Mouse (Mus musculus): ENCODE measurements around the gene Stau1. TPM values are rescaled to one million over a fixed set of nuclear protein-coding genes. Genes with fewer than 3 reads are reported as not detected.
A peak's percentile ranks its signal among the peaks of the same experiment; 100 is the strongest.

The Stau1 gene
- polyA plus RNA-seq, 1 experiment from 2014 or later, result 29.6 TPM

- peak overlapping the region; percentile 93 for H3K4me2 ChIP-seq (ENCODE audit: low read depth, low read length)
- no peaks in the 10 kb centered on the region for H3K36me3 ChIP-seq (ENCODE audit: control insufficient read depth, insufficient read depth)
- peak overlapping the region; percentile 71 for H3K9ac ChIP-seq (ENCODE audit: low read depth, low read length)
- no peaks in the 10 kb centered on the region for H3K27me3 ChIP-seq (ENCODE audit: control insufficient read depth, insufficient read depth, low read depth, low read length)
- peak overlapping the region; percentile 98 for H3K4me3 ChIP-seq (ENCODE audit: low read depth, low read length)
- no peaks in the 10 kb centered on the region for H3K9me3 ChIP-seq (replicated peaks; ENCODE audit: control insufficient read depth, low read length)
- H3K4me1 ChIP-seq (ENCODE audit: control insufficient read depth, low read depth, low read length), result peaks cover 31% of the 10 kb centered on the region
- 39% methylated on average over 8 of the region's 8 CpGs for WGBS (ENCODE audit: insufficient replicate concordance)
- peak overlapping the region; percentile 75 for H3K27ac ChIP-seq (ENCODE audit: low read length)
- no peak for ATAC-seq (ENCODE audit: low read depth)
These were observed 415 bp upstream of the Stau1 start for GRCm38 (mm10) chr2:166996533-166996894.

- peak overlapping the region; percentile 95 for H3K27ac ChIP-seq (ENCODE audit: low read length)
- H3K9me3 ChIP-seq (replicated peaks; ENCODE audit: control insufficient read depth, low read length), result no peaks in the 10 kb centered on the region
- peaks cover 38% of the 10 kb centered on the region for H3K4me1 ChIP-seq (ENCODE audit: control insufficient read depth, low read depth, low read length)
- H3K4me3 ChIP-seq (ENCODE audit: low read depth, low read length), result peak overlapping the region; percentile 98
- no peaks in the 10 kb centered on the region for H3K27me3 ChIP-seq (ENCODE audit: control insufficient read depth, insufficient read depth, low read depth, low read length)
- peak overlapping the region; percentile 93 for H3K4me2 ChIP-seq (ENCODE audit: low read depth, low read length)
- peak overlapping the region; percentile 95 for H3K9ac ChIP-seq (ENCODE audit: low read depth, low read length)
- WGBS (ENCODE audit: insufficient replicate concordance), result under 1% methylated on average over 28 of the region's 28 CpGs
- peak; percentile 28 for ATAC-seq (ENCODE audit: low read depth)
- no peaks in the 10 kb centered on the region for H3K36me3 ChIP-seq (ENCODE audit: control insufficient read depth, insufficient read depth)
These were observed 891 bp downstream of the Stau1 start for GRCm38 (mm10) chr2:166995021-166995795.

- H3K27ac ChIP-seq (ENCODE audit: low read length), result peak overlapping the region; percentile 16
- 0 out of 2 replicates have a peak overlapping the region, but pooled peaks have one; percentile 7 for H3K4me2 ChIP-seq (ENCODE audit: low read depth, low read length)
These were observed 4.2 kb downstream of the Stau1 start for GRCm38 (mm10) chr2:166991945-166992344.

GRCm38 (mm10) chr2:166990861-166991260 is 5.2 kb downstream of the Stau1 start:
- no peaks in the 10 kb centered on the region for H3K27me3 ChIP-seq (ENCODE audit: control insufficient read depth, insufficient read depth, low read depth, low read length)
- WGBS (ENCODE audit: insufficient replicate concordance), result 49% methylated on average over 7 of the region's 7 CpGs
- H3K4me3 ChIP-seq (ENCODE audit: low read depth, low read length), result no peak overlapping the region
- no peak for ATAC-seq (ENCODE audit: low read depth)
- peaks cover 34% of the 10 kb centered on the region for H3K4me1 ChIP-seq (ENCODE audit: control insufficient read depth, low read depth, low read length)
- H3K27ac ChIP-seq (ENCODE audit: low read length), result no peak overlapping the region; the same call in 1 of the 2 replicates
- H3K9me3 ChIP-seq (replicated peaks; ENCODE audit: control insufficient read depth, low read length), result no peaks in the 10 kb centered on the region
- no peaks in the 10 kb centered on the region for H3K36me3 ChIP-seq (ENCODE audit: control insufficient read depth, insufficient read depth)
- no peak overlapping the region for H3K9ac ChIP-seq (ENCODE audit: low read depth, low read length)
- H3K4me2 ChIP-seq (ENCODE audit: low read depth, low read length), result no peak overlapping the region

More at GRCm38 (mm10) chr2:166991945-166992344, 4.2 kb downstream of the Stau1 start:
- H3K4me1 ChIP-seq (ENCODE audit: control insufficient read depth, low read depth, low read length), result peaks cover 40% of the 10 kb centered on the region
- no peak overlapping the region for H3K4me3 ChIP-seq (ENCODE audit: low read depth, low read length)
- H3K27me3 ChIP-seq (ENCODE audit: control insufficient read depth, insufficient read depth, low read depth, low read length), result no peaks in the 10 kb centered on the region
- H3K36me3 ChIP-seq (ENCODE audit: control insufficient read depth, insufficient read depth), result no peaks in the 10 kb centered on the region
- no peaks in the 10 kb centered on the region for H3K9me3 ChIP-seq (replicated peaks; ENCODE audit: control insufficient read depth, low read length)
- ATAC-seq (ENCODE audit: low read depth), result no peak
- no peak overlapping the region for H3K9ac ChIP-seq (ENCODE audit: low read depth, low read length)

GRCm38 (mm10) chr2:166983351-166983894 is 12.7 kb downstream of the Stau1 start:
- 0 out of 2 replicates have a peak, but pooled peaks have one; percentile 24 for ATAC-seq (ENCODE audit: low read depth)
- no peak overlapping the region for H3K4me3 ChIP-seq (ENCODE audit: low read depth, low read length)
- H3K9me3 ChIP-seq (replicated peaks; ENCODE audit: control insufficient read depth, low read length), result no peaks in the 10 kb centered on the region
- H3K9ac ChIP-seq (ENCODE audit: low read depth, low read length), result no peak overlapping the region
- WGBS (ENCODE audit: insufficient replicate concordance), result 69% methylated on average over 4 of the region's 4 CpGs
- H3K4me1 ChIP-seq (ENCODE audit: control insufficient read depth, low read depth, low read length), result peaks cover 2% of the 10 kb centered on the region; the same call in 1 of the 2 replicates
- no peaks in the 10 kb centered on the region for H3K27me3 ChIP-seq (ENCODE audit: control insufficient read depth, insufficient read depth, low read depth, low read length)
- no peak overlapping the region for H3K27ac ChIP-seq (ENCODE audit: low read length)
- no peak overlapping the region for H3K4me2 ChIP-seq (ENCODE audit: low read depth, low read length)
- H3K36me3 ChIP-seq (ENCODE audit: control insufficient read depth, insufficient read depth), result no peaks in the 10 kb centered on the region

DNA sequence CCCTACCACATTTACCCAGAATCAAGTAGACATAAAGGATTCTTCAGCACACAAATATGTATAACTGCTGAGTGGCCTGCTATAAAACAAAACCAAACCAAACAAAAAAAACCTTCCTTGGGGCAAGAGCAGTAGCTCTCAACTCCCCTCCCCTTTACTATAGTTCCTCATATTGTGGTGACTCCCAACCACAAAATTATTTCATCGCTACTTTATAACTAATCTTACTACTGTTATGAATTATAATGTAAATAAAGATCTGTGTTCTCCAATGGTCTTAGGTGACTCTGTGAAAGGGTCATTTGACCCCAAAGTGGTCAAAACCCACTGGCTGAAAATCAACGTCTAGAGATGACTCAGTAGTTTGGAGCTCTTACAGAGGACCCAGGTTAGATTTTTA is 15.9 kb downstream of the Stau1 start:
- Histone ChIP-seq H3K4me1 (ENCODE audit: control insufficient read depth, low read depth, low read length) (peaks cover 25% of the 10 kb centered on the region), H3K4me2 (ENCODE audit: low read depth, low read length) (no peak overlapping the region), H3K27me3 (ENCODE audit: control insufficient read depth, insufficient read depth, low read depth, low read length) (no peaks in the 10 kb centered on the region), H3K9me3 (replicated peaks; ENCODE audit: control insufficient read depth, low read length) (no peaks in the 10 kb centered on the region), H3K9ac (ENCODE audit: low read depth, low read length) (no peak overlapping the region), H3K27ac (ENCODE audit: low read length) (no peak overlapping the region), H3K36me3 (ENCODE audit: control insufficient read depth, insufficient read depth) (no peaks in the 10 kb centered on the region), H3K4me3 (ENCODE audit: low read depth, low read length) (no peak overlapping the region)
- ATAC-seq (ENCODE audit: low read depth), result no peak
- 31% methylated on average over 2 of the region's 2 CpGs for WGBS (ENCODE audit: insufficient replicate concordance)

GRCm38 (mm10) chr2:166977490-166977889 is 18.6 kb downstream of the Stau1 start:
- H3K36me3 ChIP-seq (ENCODE audit: control insufficient read depth, insufficient read depth), result no peaks in the 10 kb centered on the region
- H3K4me2 ChIP-seq (ENCODE audit: low read depth, low read length), result no peak overlapping the region
- no peaks in the 10 kb centered on the region for H3K27me3 ChIP-seq (ENCODE audit: control insufficient read depth, insufficient read depth, low read depth, low read length)
- 26% methylated on average over 3 of the region's 3 CpGs for WGBS (ENCODE audit: insufficient replicate concordance)
- no peak overlapping the region for H3K4me3 ChIP-seq (ENCODE audit: low read depth, low read length)
- H3K9me3 ChIP-seq (replicated peaks; ENCODE audit: control insufficient read depth, low read length), result no peaks in the 10 kb centered on the region
- H3K4me1 ChIP-seq (ENCODE audit: control insufficient read depth, low read depth, low read length), result peaks cover 23% of the 10 kb centered on the region
- no peak for ATAC-seq (ENCODE audit: low read depth)
- peak overlapping the region; percentile 35 for H3K27ac ChIP-seq (ENCODE audit: low read length)
- H3K9ac ChIP-seq (ENCODE audit: low read depth, low read length), result no peak overlapping the region

GRCm38 (mm10) chr2:166976356-166976755 is 19.7 kb downstream of the Stau1 start:
- 39% methylated on average over 3 of the region's 3 CpGs for WGBS (ENCODE audit: insufficient replicate concordance)
- no peak overlapping the region for H3K4me3 ChIP-seq (ENCODE audit: low read depth, low read length)
- H3K4me1 ChIP-seq (ENCODE audit: control insufficient read depth, low read depth, low read length), result peaks cover 23% of the 10 kb centered on the region
- H3K27ac ChIP-seq (ENCODE audit: low read length), result peak overlapping the region; percentile 29
- H3K4me2 ChIP-seq (ENCODE audit: low read depth, low read length), result no peak overlapping the region
- H3K36me3 ChIP-seq (ENCODE audit: control insufficient read depth, insufficient read depth), result no peaks in the 10 kb centered on the region
- no peak overlapping the region for H3K9ac ChIP-seq (ENCODE audit: low read depth, low read length)
- H3K27me3 ChIP-seq (ENCODE audit: control insufficient read depth, insufficient read depth, low read depth, low read length), result no peaks in the 10 kb centered on the region
- ATAC-seq (ENCODE audit: low read depth), result 0 out of 2 replicates have a peak, but pooled peaks have one; percentile 24
- no peaks in the 10 kb centered on the region for H3K9me3 ChIP-seq (replicated peaks; ENCODE audit: control insufficient read depth, low read length)

- H3K9ac ChIP-seq (ENCODE audit: low read depth, low read length), result no peak overlapping the region
- peaks cover 23% of the 10 kb centered on the region for H3K4me1 ChIP-seq (ENCODE audit: control insufficient read depth, low read depth, low read length)
- no peak overlapping the region for H3K4me3 ChIP-seq (ENCODE audit: low read depth, low read length)
These were observed 21.8 kb downstream of the Stau1 start for GRCm38 (mm10) chr2:166974177-166974872.

More at GRCm38 (mm10) chr2:166974177-166974872, 21.8 kb downstream of the Stau1 start:
- no peaks in the 10 kb centered on the region for H3K9me3 ChIP-seq (replicated peaks; ENCODE audit: control insufficient read depth, low read length)
- H3K27me3 ChIP-seq (ENCODE audit: control insufficient read depth, insufficient read depth, low read depth, low read length), result no peaks in the 10 kb centered on the region
- H3K27ac ChIP-seq (ENCODE audit: low read length), result 0 out of 2 replicates have a peak overlapping the region, but pooled peaks have one; percentile 11
- H3K4me2 ChIP-seq (ENCODE audit: low read depth, low read length), result no peak overlapping the region
- 42% methylated on average over 6 of the region's 6 CpGs for WGBS (ENCODE audit: insufficient replicate concordance)
- no peaks in the 10 kb centered on the region for H3K36me3 ChIP-seq (ENCODE audit: control insufficient read depth, insufficient read depth)
- ATAC-seq (ENCODE audit: low read depth), result no peak

Data from liver, embryonic 16.5 days (tissue).